Mouse (Mus musculus): ENCODE results near the gene Sv2c. TPM values are rescaled to one million over a fixed set of nuclear protein-coding genes. Genes with fewer than 3 reads are reported as not detected.
A peak's percentile ranks its signal among the peaks of the same experiment; 100 is the strongest.
"Not testable (repeated sequence)": the region's sequence is repeated elsewhere in the genome, so short reads cannot be mapped to it uniquely, and the experiment has no call there.

Sv2c gene
- polyA plus RNA-seq, 1 experiment from 2014 or later, result 21.6 TPM

- H3K4me2 ChIP-seq, result no peak overlapping the region
- H3K4me3 ChIP-seq, result no peak overlapping the region
- no peak for ATAC-seq (ENCODE audit: low FRiP score)
- 87% methylated on average over 6 of the region's 6 CpGs for WGBS
- peaks cover 26% of the 10 kb centered on the region for H3K4me1 ChIP-seq (replicated peaks)
- no peak overlapping the region for H3K27ac ChIP-seq
- H3K9me3 ChIP-seq, result no peaks in the 10 kb centered on the region
- no peak overlapping the region for H3K9ac ChIP-seq
- H3K36me3 ChIP-seq, result no peaks in the 10 kb centered on the region
- H3K27me3 ChIP-seq, result peaks cover 16% of the 10 kb centered on the region
Measured at GRCm38 (mm10) chr13:96126669-96127068, 5.7 kb downstream of the Sv2c start.

- Histone ChIP-seq H3K9me3 (no peaks in the 10 kb centered on the region), H3K36me3 (no peaks in the 10 kb centered on the region), H3K9ac (no peak overlapping the region), H3K4me2 (no peak overlapping the region), H3K27me3 (peaks cover 7% of the 10 kb centered on the region), H3K27ac (no peak overlapping the region), H3K4me3 (no peak overlapping the region), H3K4me1 (replicated peaks) (peaks cover 13% of the 10 kb centered on the region; the same call in 1 of the 2 replicates)
- ATAC-seq (ENCODE audit: low FRiP score), result no peak
- WGBS, result 66% methylated on average over 5 of the region's 5 CpGs
Measured at GRCm38 (mm10) chr13:96125011-96125410, 7.4 kb downstream of the Sv2c start.

DNA sequence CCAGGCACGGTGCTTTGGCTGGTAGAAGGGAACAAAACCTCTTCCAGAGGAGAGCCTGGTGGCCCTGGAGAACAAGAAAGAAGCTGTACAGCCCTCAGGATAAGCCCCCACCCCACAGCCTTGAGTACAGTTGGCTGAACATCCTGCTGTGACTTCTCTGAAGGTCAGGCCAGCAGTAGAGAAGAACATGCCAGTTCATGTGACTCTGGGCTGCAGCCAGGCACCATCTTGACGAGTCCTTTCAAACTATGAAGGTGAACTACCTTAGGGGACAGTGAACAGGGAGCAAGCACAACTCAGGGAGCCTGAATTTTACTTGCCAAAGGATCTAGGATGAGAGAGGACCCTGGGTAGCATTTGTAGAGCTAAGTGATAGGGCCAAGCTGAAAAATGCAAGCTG lies 19.7 kb downstream of the Sv2c start:
- Histone ChIP-seq H3K9me3 (no peaks in the 10 kb centered on the region), H3K27me3 (no peaks in the 10 kb centered on the region), H3K27ac (no peak overlapping the region), H3K9ac (no peak overlapping the region), H3K4me3 (no peak overlapping the region), H3K4me1 (replicated peaks) (peaks cover 9% of the 10 kb centered on the region), H3K4me2 (no peak overlapping the region), H3K36me3 (no peaks in the 10 kb centered on the region)
- ATAC-seq (ENCODE audit: low FRiP score), result no peak
- 83% methylated on average over 2 of the region's 2 CpGs for WGBS

DNA sequence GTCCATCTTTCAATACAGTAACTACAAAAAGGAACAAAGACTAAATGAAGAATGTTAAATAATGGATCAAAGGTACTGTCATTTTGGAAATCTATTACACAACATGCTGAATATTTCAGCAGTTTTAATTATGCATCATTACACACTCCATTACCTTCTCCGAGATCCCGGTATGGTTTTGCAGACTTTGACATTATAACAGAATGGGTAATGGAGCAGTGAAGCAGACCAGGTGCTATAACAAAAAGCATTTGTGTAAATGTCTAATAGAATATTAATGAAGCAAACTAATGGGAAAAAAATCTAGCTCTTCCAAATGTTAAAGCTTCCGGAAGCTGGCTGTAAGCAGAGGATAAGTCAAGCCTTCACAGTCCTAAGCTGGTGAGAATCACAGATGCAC lies 21.6 kb downstream of the Sv2c start:
- H3K4me1 ChIP-seq (replicated peaks), result peaks cover 9% of the 10 kb centered on the region
- peak; percentile 46; the same call in 1 of the 2 replicates for ATAC-seq (ENCODE audit: low FRiP score)
- H3K36me3 ChIP-seq, result no peaks in the 10 kb centered on the region
- H3K9me3 ChIP-seq, result no peaks in the 10 kb centered on the region
- H3K4me3 ChIP-seq, result no peak overlapping the region
- no peak overlapping the region for H3K4me2 ChIP-seq
- 23% methylated on average over 3 of the region's 3 CpGs for WGBS
- no peaks in the 10 kb centered on the region for H3K27me3 ChIP-seq
- no peak overlapping the region for H3K9ac ChIP-seq
- peak overlapping the region; percentile 81 for H3K27ac ChIP-seq

- no peaks in the 10 kb centered on the region for H3K27me3 ChIP-seq
Measured at GRCm38 (mm10) chr13:96106367-96106766, 26.0 kb downstream of the Sv2c start.

DNA sequence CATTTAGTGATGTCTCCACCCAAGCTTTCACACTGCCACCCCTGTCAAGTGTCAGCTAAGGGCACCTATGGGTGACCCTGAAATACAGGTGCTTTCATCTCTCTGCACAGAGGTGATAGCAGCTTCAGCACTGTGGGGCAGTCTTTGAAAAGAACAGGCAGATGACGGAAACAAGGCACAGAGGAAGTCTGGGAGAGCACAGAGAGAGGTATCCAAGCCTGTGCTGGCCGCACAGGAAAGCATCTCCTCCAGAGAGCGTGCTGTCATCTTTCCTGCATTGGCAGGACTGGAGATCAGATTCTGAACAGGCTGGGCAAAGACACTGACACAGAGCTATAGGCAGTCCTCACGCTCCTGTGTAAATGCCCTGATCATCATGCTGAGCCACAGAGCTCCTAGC lies 41.4 kb downstream of the Sv2c start:
- H3K27ac ChIP-seq, result no peak overlapping the region
- H3K36me3 ChIP-seq, result peaks cover 11% of the 10 kb centered on the region
- no peak overlapping the region for H3K4me3 ChIP-seq
- no peak overlapping the region for H3K9ac ChIP-seq
- H3K9me3 ChIP-seq, result no peaks in the 10 kb centered on the region
- 0 out of 2 replicates have a peak, but pooled peaks cover 1% of the 10 kb centered on the region for H3K4me1 ChIP-seq (replicated peaks)
- H3K4me2 ChIP-seq, result no peak overlapping the region
- no peak for ATAC-seq (ENCODE audit: low FRiP score)
- no peaks in the 10 kb centered on the region for H3K27me3 ChIP-seq
- WGBS, result 76% methylated on average over 4 of the region's 4 CpGs

More at GRCm38 (mm10) chr13:96106367-96106766, 26.0 kb downstream of the Sv2c start:
- H3K27ac ChIP-seq, result no peak overlapping the region
- no peak for ATAC-seq (ENCODE audit: low FRiP score)
- 85% methylated on average over 4 of the region's 4 CpGs for WGBS
- H3K9ac ChIP-seq, result no peak overlapping the region
- H3K9me3 ChIP-seq, result no peaks in the 10 kb centered on the region
- H3K4me1 ChIP-seq (replicated peaks), result peaks cover 6% of the 10 kb centered on the region
- H3K4me3 ChIP-seq, result no peak overlapping the region
- no peak overlapping the region for H3K4me2 ChIP-seq
- no peaks in the 10 kb centered on the region for H3K36me3 ChIP-seq

DNA sequence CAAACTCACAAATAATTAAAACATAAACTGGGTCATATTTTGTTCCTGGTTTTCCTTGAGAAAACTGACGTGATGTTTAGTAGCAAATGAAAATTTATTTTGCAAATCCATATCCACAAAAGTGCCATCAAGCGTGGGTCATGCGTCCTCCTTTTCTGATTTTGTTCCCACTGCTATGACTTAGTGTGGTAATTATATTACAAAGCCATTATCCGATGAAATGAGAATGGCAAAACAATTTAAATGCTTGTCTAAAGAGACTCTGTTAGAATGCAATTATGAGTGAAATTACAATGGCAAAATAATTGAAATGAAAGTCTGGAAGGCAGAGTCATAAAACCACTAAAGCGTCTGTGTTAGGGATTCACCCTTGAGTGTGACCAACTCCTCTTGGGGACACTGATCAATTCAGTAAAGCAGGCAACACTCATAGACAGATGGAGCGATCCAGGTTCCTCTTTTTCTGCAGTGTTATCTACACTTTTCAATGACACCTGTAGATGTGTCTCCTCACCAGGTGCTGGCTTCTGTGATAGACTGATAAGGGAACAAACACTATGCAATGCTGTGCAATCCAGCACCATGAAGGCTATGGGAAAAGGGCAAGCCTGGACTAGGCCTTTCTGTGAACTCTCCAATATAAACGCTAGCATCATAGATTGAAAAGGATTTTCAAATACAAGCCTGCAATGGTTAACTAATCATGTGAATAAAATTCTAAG lies 46.6 kb downstream of the Sv2c start:
- WGBS, result 80% methylated on average over 7 of the region's 7 CpGs
- Histone ChIP-seq H3K36me3 (peaks cover 11% of the 10 kb centered on the region), H3K9me3 (no peaks in the 10 kb centered on the region), H3K9ac (no peak overlapping the region), H3K4me3 (no peak overlapping the region), H3K4me2 (no peak overlapping the region), H3K27me3 (no peaks in the 10 kb centered on the region), H3K4me1 (replicated peaks) (0 out of 2 replicates have a peak, but pooled peaks cover 3% of the 10 kb centered on the region), H3K27ac (no peak overlapping the region)
- no peak for ATAC-seq (ENCODE audit: low FRiP score)

DNA sequence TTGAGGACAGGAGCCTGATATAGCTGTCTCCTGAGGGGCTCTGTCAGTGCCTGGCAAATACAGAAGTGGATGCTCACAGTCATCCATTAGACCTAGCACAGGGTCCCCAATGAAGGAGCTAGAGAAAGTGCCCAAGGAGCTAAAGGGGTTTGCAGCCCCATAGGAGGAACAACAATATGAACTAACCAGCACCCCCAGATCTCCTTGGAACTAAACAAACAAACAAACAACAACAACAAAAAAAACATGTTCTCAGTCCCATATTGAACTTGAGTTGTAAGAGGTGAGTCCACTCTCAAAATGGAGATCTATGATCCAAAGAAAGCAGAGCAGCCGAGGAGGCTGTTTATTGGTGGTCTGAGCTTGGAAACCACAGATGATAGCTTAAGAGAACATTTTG lies 50.6 kb downstream of the Sv2c start, which contains the start of gene Gm17190:
Gm17190 (plus strand) TSS at position 301 of the 400 bp plus-strand sequence.
- 95% methylated on average over 1 of the region's 1 CpGs for WGBS
- H3K27ac ChIP-seq; H3K4me3 ChIP-seq; H3K9ac ChIP-seq; H3K27me3 ChIP-seq; H3K4me2 ChIP-seq; ATAC-seq (ENCODE audit: low FRiP score); H3K4me1 ChIP-seq (replicated peaks); H3K9me3 ChIP-seq; H3K36me3 ChIP-seq: not testable (repeated sequence)

- not testable (repeated sequence) for H3K4me2 ChIP-seq; H3K27me3 ChIP-seq; H3K9me3 ChIP-seq; H3K4me1 ChIP-seq (replicated peaks); H3K27ac ChIP-seq; H3K9ac ChIP-seq; H3K4me3 ChIP-seq; H3K36me3 ChIP-seq; ATAC-seq (ENCODE audit: low FRiP score)
- WGBS, result 90% methylated on average over 3 of the region's 3 CpGs
Measured at GRCm38 (mm10) chr13:96081276-96081675, 51.1 kb downstream of the Sv2c start, which contains the start of gene Gm20075. TSS of gene Gm20075 (minus strand) at chr13:96081376.

- Histone ChIP-seq H3K27ac (no peak overlapping the region), H3K9ac (no peak overlapping the region), H3K4me2 (no peak overlapping the region), H3K36me3 (no peaks in the 10 kb centered on the region), H3K27me3 (no peaks in the 10 kb centered on the region), H3K4me1 (replicated peaks) (peaks cover 12% of the 10 kb centered on the region), H3K4me3 (no peak overlapping the region), H3K9me3 (no peaks in the 10 kb centered on the region; the same call in 1 of the 2 replicates)
- no peak for ATAC-seq (ENCODE audit: low FRiP score)
- WGBS, result 48% methylated on average over 8 of the region's 8 CpGs
Measured at GRCm38 (mm10) chr13:96073555-96073954, 58.8 kb downstream of the Sv2c start.

DNA sequence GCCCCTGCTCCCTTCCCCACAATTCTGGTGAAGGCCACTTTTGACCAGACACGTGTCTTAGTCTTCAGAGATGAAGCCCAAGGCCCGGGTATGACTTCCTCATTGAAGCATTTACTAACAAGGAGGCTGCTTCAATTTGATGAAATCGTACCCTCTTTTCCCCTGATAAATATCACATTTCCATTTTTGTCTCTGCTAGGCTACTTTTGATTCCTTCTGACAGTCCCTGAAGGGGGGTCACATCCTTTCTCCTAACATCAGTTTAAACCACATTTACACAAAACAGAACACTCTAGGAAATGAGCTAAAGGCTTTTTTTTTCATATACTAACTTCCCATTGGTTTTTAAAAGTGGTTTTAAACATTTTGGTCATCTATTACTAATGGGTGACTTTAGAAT lies 79.6 kb downstream of the Sv2c start:
- Histone ChIP-seq H3K27me3 (no peaks in the 10 kb centered on the region), H3K4me1 (replicated peaks) (no peaks in the 10 kb centered on the region), H3K9me3 (no peaks in the 10 kb centered on the region), H3K4me3 (no peak overlapping the region), H3K27ac (no peak overlapping the region), H3K4me2 (no peak overlapping the region), H3K36me3 (no peaks in the 10 kb centered on the region), H3K9ac (no peak overlapping the region)
- ATAC-seq (ENCODE audit: low FRiP score), result no peak
- WGBS, result 85% methylated on average over 3 of the region's 3 CpGs

GRCm38 (mm10) chr13:96045396-96045795 lies 87.0 kb downstream of the Sv2c start:
- no peak overlapping the region for H3K27ac ChIP-seq
- 35% methylated on average over 5 of the region's 5 CpGs for WGBS
- ATAC-seq (ENCODE audit: low FRiP score), result 0 out of 2 replicates have a peak, but pooled peaks have one; percentile 36

More at GRCm38 (mm10) chr13:96045396-96045795, 87.0 kb downstream of the Sv2c start:
- Histone ChIP-seq H3K4me1 (replicated peaks) (0 out of 2 replicates have a peak, but pooled peaks cover 4% of the 10 kb centered on the region), H3K4me2 (no peak overlapping the region), H3K27me3 (no peaks in the 10 kb centered on the region), H3K36me3 (no peaks in the 10 kb centered on the region), H3K9me3 (no peaks in the 10 kb centered on the region), H3K9ac (no peak overlapping the region), H3K4me3 (no peak overlapping the region)
